Comparison of ENCODE assay signal across 30 mouse cellular contexts in genomic region chr16:57890135-57890534, GRCm38 (mm10).
DNase-seq lines count a peak whose midpoint lies in the region; ATAC-seq and TF ChIP-seq lines count a peak whose summit lies in the region.
"Had no signal": no experiment of that assay in that cellular context is flagged by ENCODE, and none has a peak within 500 bp of the region (broad histone marks: within the 10 kb centered on the region; RNA-seq: fewer than 3 reads in every experiment).

No protein-coding gene starts in this region.

- H3K4me1 ChIP-seq in forebrain, embryonic 14.5 days (ENCODE audit: control insufficient read depth, insufficient read depth, low read length), result no peaks in the 10 kb centered on the region
- no peaks in the 10 kb centered on the region for H3K4me1 ChIP-seq in forebrain, embryonic 15.5 days
- no peaks in the 10 kb centered on the region for H3K4me1 ChIP-seq in midbrain, postnatal 0 days (ENCODE audit: insufficient read depth, low read length)
- 0 out of 2 replicates have a peak, but pooled peaks cover 2% of the 10 kb centered on the region for H3K4me1 ChIP-seq in midbrain, embryonic 10.5 days
- H3K4me1 ChIP-seq: forebrain, embryonic 12.5 days; heart, embryonic 10.5 days; heart, embryonic 13.5 days had no signal

- no peaks in the 10 kb centered on the region for H3K9me3 ChIP-seq in forebrain, embryonic 14.5 days (replicated peaks; ENCODE audit: control insufficient read depth, low read length)
- no peaks in the 10 kb centered on the region for H3K9me3 ChIP-seq in forebrain, embryonic 15.5 days
- H3K9me3 ChIP-seq in midbrain, postnatal 0 days (ENCODE audit: low read length), result no peaks in the 10 kb centered on the region
- no peaks in the 10 kb centered on the region for H3K9me3 ChIP-seq in midbrain, embryonic 10.5 days (replicated peaks)
- H3K9me3 ChIP-seq: forebrain, embryonic 12.5 days; G1E; heart, embryonic 10.5 days; heart, embryonic 13.5 days had no signal

- no peak overlapping the region for H3K27ac ChIP-seq in forebrain, embryonic 14.5 days (ENCODE audit: low read depth, low read length)
- H3K27ac ChIP-seq in forebrain, embryonic 15.5 days (replicated peaks), result no peak overlapping the region
- H3K27ac ChIP-seq in midbrain, postnatal 0 days (ENCODE audit: low read depth, low read length), result no peak overlapping the region
- no peak overlapping the region for H3K27ac ChIP-seq in midbrain, embryonic 10.5 days (replicated peaks)
- H3K27ac ChIP-seq: forebrain, embryonic 12.5 days; heart, adult 2 months; heart, embryonic 10.5 days; heart, embryonic 13.5 days; hindbrain, embryonic 14.5 days; hindbrain, postnatal 0 days had no signal

- no peak overlapping the region for H3K4me3 ChIP-seq in forebrain, embryonic 14.5 days (ENCODE audit: low read depth, low read length)
- H3K4me3 ChIP-seq in forebrain, embryonic 15.5 days, result no peak overlapping the region
- no peak overlapping the region for H3K4me3 ChIP-seq in midbrain, postnatal 0 days (ENCODE audit: low read depth, low read length)
- H3K4me3 ChIP-seq in midbrain, embryonic 10.5 days, result no peak overlapping the region
- H3K4me3 ChIP-seq: erythroblast, embryonic 14.5 days; forebrain, embryonic 12.5 days; heart, adult 2 months; heart, embryonic 10.5 days; heart, embryonic 13.5 days had no signal

- H3K9ac ChIP-seq in forebrain, embryonic 14.5 days (ENCODE audit: low read length), result no peak overlapping the region
- no peak overlapping the region for H3K9ac ChIP-seq in forebrain, embryonic 15.5 days (replicated peaks)
- no peak overlapping the region for H3K9ac ChIP-seq in midbrain, postnatal 0 days (replicated peaks; ENCODE audit: low read length, poor library complexity, severe bottlenecking)
- H3K9ac ChIP-seq: forebrain, embryonic 12.5 days; heart, embryonic 13.5 days; hindbrain, embryonic 14.5 days had no signal

- no peaks in the 10 kb centered on the region for H3K36me3 ChIP-seq in forebrain, embryonic 14.5 days (ENCODE audit: control insufficient read depth, insufficient read depth, low read length)
- H3K36me3 ChIP-seq in forebrain, embryonic 15.5 days, result no peaks in the 10 kb centered on the region
- H3K36me3 ChIP-seq in midbrain, postnatal 0 days (ENCODE audit: insufficient read depth, low read length), result no peaks in the 10 kb centered on the region
- no peaks in the 10 kb centered on the region for H3K36me3 ChIP-seq in midbrain, embryonic 10.5 days
- H3K36me3 ChIP-seq: forebrain, embryonic 12.5 days; G1E; heart, embryonic 10.5 days; heart, embryonic 13.5 days had no signal

- DNase-seq in forebrain, embryonic 14.5 days (ENCODE audit: low spot score), result peak; percentile 30
- peak; percentile 12 for DNase-seq in midbrain, postnatal 0 days (ENCODE audit: low spot score)
- no peak for DNase-seq in midbrain, embryonic 10.5 days (ENCODE audit: low spot score)
- DNase-seq in brain, embryonic 18.5 days (ENCODE audit: low read depth, low spot score), result peak; percentile 4
- DNase-seq in right cerebral cortex, postnatal 25 days, result no peak
- DNase-seq: adrenal gland, postnatal 10 days; adrenal gland, postnatal 36 days; B cell, adult 2 months; cerebellum, adult 11-12 months; cerebellum, adult 8-10 months; cerebellum, postnatal 10 days; cerebellum, postnatal 36 days; embryo, embryonic 11 days; gastrocnemius, postnatal 10 days; gastrocnemius, postnatal 36 days; heart, adult 2 months; heart, postnatal 14 days; heart, postnatal 4 days; kidney, adult 18-20 months had no signal

- H3K27me3 ChIP-seq in forebrain, embryonic 14.5 days (replicated peaks; ENCODE audit: control insufficient read depth, insufficient read depth, low read length), result no peaks in the 10 kb centered on the region
- H3K27me3 ChIP-seq in forebrain, embryonic 15.5 days, result no peaks in the 10 kb centered on the region
- no peaks in the 10 kb centered on the region for H3K27me3 ChIP-seq in midbrain, postnatal 0 days (ENCODE audit: insufficient read depth, low read length)
- H3K27me3 ChIP-seq in midbrain, embryonic 10.5 days (ENCODE audit: low read depth, poor library complexity, severe bottlenecking), result no peaks in the 10 kb centered on the region
- H3K27me3 ChIP-seq: forebrain, embryonic 12.5 days; heart, embryonic 13.5 days; Patski had no signal

- no peak for TF ChIP-seq CTCF in midbrain, postnatal 0 days (IDR thresholded peaks at IDR 0.05)

- H3K4me2 ChIP-seq in forebrain, embryonic 14.5 days (ENCODE audit: low read length), result no peak overlapping the region
- H3K4me2 ChIP-seq in forebrain, embryonic 15.5 days (replicated peaks), result no peak overlapping the region
- no peak overlapping the region for H3K4me2 ChIP-seq in midbrain, postnatal 0 days (ENCODE audit: low read depth, low read length, poor library complexity, severe bottlenecking)
- H3K4me2 ChIP-seq: forebrain, embryonic 12.5 days; heart, embryonic 13.5 days; hindbrain, embryonic 14.5 days had no signal

- ATAC-seq in forebrain, embryonic 14.5 days, result no peak
- no peak; the same call in 1 of the 2 replicates for ATAC-seq in forebrain, embryonic 15.5 days (replicated peaks)
- ATAC-seq in midbrain, postnatal 0 days (ENCODE audit: low FRiP score), result no peak
- ATAC-seq: hindbrain, postnatal 0 days; inflammation-experienced regulatory T-cells, adult 6 months; intestine, embryonic 16.5 days; Patski had no signal

- WGBS in forebrain, embryonic 14.5 days, result 75% methylated on average over 5 of the region's 5 CpGs
- WGBS in forebrain, embryonic 15.5 days, result 63% methylated on average over 5 of the region's 5 CpGs
- 70% methylated on average over 5 of the region's 5 CpGs for WGBS in midbrain, postnatal 0 days
- WGBS in midbrain, embryonic 10.5 days, result 91% methylated on average over 5 of the region's 5 CpGs

Comparison
In these comparisons a context has a peak if more than half of its experiments do, and no peak if none do; other contexts are left out.
1. DNase-seq: peak in forebrain, embryonic 14.5 days (single experiment), midbrain, postnatal 0 days (single experiment) and brain, embryonic 18.5 days (single experiment); none in midbrain, embryonic 10.5 days (single experiment) and right cerebral cortex, postnatal 25 days (single experiment).